Mouse (Mus musculus) small intestine, adult 2 months (tissue): ENCODE measurements around the gene Lrrc8d.

Experiments used
- CTCF ChIP-seq: fragments of 200-500 bp; IDR thresholded peaks from 2 replicates; pipeline ENCODE4 v1.5.1; 2012; ENCODE audit warnings: low read depth, mild to moderate bottlenecking, control low read depth, inconsistent platforms, low read length, moderate library complexity, mixed read lengths; ENCODE audit not compliant: insufficient replicate concordance, insufficient read length; ENCODE audit errors: extremely low read depth
- POLR2A ChIP-seq: fragments of 200-500 bp; IDR thresholded peaks from 2 replicates; pipeline ENCODE4 v1.6.1; 2012; ENCODE audit warnings: low read depth, mild to moderate bottlenecking, control low read depth, inconsistent platforms, low read length, moderate library complexity

GRCm38 (mm10) chr5:105703286-105703655 is 3.5 kb downstream of the Lrrc8d start:
- no peak for TF ChIP-seq CTCF
- TF ChIP-seq POLR2A = no peak
